Mouse (Mus musculus) urinary bladder, adult 2 months (tissue): ENCODE measurements around the gene Pola2. TPM values are rescaled to one million over a fixed set of nuclear protein-coding genes. Genes with fewer than 3 reads are reported as not detected.

Source experiments
- DNase-seq: peaks from one replicate; pipeline ENCODE4 v3.0.0; 2022; ENCODE audit warnings: low spot score
- polyA plus RNA-seq: library from polyadenylated mRNA; depleted of rRNA; stranded (reverse); fragments of >200 nt; gene quantifications from 2 replicates; pipeline ENCODE4 v1.2.3, GENCODE M21; 2012; rRNA removed

Gene Pola2
- polyA plus RNA-seq, 1 experiment: 41.0 TPM

- peak; percentile 67 for DNase-seq
Measured at GRCm38 (mm10) chr19:5894002-5894678, 69.9 kb downstream of the Pola2 start, which contains the start of gene Tigd3. Gene Tigd3 (minus strand): TSS chr19:5894149.

DNA sequence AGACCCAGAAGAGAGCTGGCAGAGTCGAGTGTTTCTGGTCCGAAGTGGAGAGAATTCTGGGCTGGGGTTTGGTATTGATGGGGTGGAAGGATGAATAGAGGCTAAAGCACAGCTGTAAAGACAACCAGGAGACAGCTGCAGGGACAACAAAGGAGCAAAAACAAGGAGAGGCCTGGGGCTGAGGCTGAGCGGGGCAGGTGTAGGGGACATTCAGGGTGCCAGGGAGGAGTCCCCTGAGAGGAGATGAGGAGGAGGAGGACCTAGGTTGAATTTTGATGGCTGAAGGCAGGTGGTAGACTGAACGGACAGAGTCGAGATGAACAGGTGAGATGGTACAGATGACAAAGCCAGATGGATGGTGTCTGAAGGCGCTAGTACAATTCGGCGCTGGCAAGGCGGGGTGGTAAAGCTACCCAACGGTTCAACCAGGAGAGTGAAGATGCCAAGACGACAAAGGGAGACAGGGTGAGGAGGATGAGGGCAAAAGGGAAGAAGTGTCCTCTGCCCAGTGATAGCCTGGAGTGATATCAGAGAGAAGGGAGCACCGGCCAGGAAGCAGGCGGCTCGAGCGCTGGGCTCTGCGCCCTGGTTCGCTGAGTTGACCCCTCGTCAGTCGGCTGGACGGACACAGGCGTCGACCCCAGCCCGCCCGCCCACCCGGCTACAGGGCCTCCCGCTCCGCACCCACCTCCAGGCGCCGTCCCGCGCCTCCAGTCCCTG lies 70.6 kb downstream of the Pola2 start:
- no peak for DNase-seq

- DNase-seq: no peak
Measured at GRCm38 (mm10) chr19:5892735-5893134, 71.3 kb downstream of the Pola2 start.

GRCm38 (mm10) chr19:5892262-5892661 lies 71.7 kb downstream of the Pola2 start:
- no peak for DNase-seq

DNA sequence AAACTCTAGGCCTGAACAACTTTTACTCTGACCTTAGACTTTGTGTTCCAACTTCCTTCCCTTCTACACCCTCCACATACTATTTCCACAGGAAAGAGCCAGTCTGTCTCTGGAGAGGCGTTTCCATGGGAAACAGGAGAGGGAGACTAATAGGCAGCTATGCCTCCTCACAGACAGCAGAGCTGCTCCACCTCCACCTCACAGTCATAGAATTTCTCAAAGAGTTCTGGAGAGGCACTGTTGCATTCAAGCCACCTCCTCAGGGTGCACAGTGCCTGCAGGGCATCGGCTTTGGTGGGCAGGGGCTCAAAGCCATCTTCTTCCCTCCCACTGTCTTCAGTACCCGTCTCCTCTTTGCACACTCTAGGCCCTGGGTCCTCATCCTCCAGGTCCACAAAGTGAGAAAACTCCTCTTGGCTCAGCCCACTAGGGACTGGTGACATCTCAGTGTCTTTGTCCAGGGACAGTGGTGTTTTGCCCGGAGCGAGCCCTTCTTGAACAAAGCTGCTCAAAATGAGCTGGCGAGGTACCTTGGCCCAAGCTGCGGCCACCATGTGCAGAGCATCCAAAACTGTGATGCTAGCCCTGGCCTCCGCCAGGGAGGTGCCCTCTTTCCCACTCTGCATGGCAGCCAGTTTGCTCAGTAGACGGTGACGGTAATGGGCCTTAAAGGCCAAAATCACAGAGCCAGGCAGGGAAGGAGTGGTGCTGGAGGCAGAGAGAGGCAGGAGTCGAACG lies 72.3 kb downstream of the Pola2 start:
- DNase-seq: no peak

Other genes starting within 250 kb of the Pola2 start
- 97.4 and 116 TPM in 2 replicates for gene Ehbp1l1, start 237.9 kb downstream of the Pola2 start, polyA plus RNA-seq
- 66.3 and 79.4 TPM in 2 replicates for gene Fam89b, start 234.5 kb downstream of the Pola2 start, polyA plus RNA-seq
- 132 and 164 TPM in 2 replicates for gene Ltbp3, start 223.3 kb downstream of the Pola2 start, polyA plus RNA-seq
- gene Scyl1, start 192.8 kb downstream of the Pola2 start, polyA plus RNA-seq: 104 and 123 TPM in 2 replicates
- gene Frmd8, start 88.9 kb downstream of the Pola2 start, polyA plus RNA-seq: 20.7 and 21.6 TPM in 2 replicates
- gene Slc25a45, start 86.4 kb downstream of the Pola2 start, polyA plus RNA-seq: 19.2 and 25.1 TPM in 2 replicates
- gene Tigd3, start 70.1 kb downstream of the Pola2 start, polyA plus RNA-seq: 0.69 and 0.87 TPM in 2 replicates
- 87.5 and 102 TPM in 2 replicates for gene Dpf2, start 51.2 kb downstream of the Pola2 start, polyA plus RNA-seq
- gene Cdc42ep2, start 39.4 kb downstream of the Pola2 start, polyA plus RNA-seq: 22.9 and 26.2 TPM in 2 replicates
- 0.12 and 0.21 TPM in 2 replicates for gene Slc22a20, start 21.9 kb upstream of the Pola2 start, polyA plus RNA-seq
- 116 and 118 TPM in 2 replicates for gene Capn1, start 51.7 kb upstream of the Pola2 start, polyA plus RNA-seq
- 15.5 and 24.1 TPM in 2 replicates for gene Syvn1, start 82.4 kb upstream of the Pola2 start, polyA plus RNA-seq
- gene Mrpl49, start 93.6 kb upstream of the Pola2 start, polyA plus RNA-seq: 32.4 and 33.5 TPM in 2 replicates
- 1,752 and 1,769 TPM in 2 replicates for gene Fau, start 93.6 kb upstream of the Pola2 start, polyA plus RNA-seq
- gene Znhit2, start 97.0 kb upstream of the Pola2 start, polyA plus RNA-seq: 25.8 and 26.8 TPM in 2 replicates
- 24.1 and 33.2 TPM in 2 replicates for gene Tm7sf2, start 104.2 kb upstream of the Pola2 start, polyA plus RNA-seq
- 62.5 and 70.8 TPM in 2 replicates for gene Vps51, start 113.0 kb upstream of the Pola2 start, polyA plus RNA-seq
- 0.21 TPM in 1 of 2 replicates, not detected in the other for gene Tmem262, start 115.8 kb upstream of the Pola2 start, polyA plus RNA-seq
- gene Gm28374, start 118.1 kb upstream of the Pola2 start, polyA plus RNA-seq: 0.31 and 0.55 TPM in 2 replicates
- 68.5 and 81.2 TPM in 2 replicates for gene Zfpl1, start 120.8 kb upstream of the Pola2 start, polyA plus RNA-seq
- gene Cdca5, start 120.8 kb upstream of the Pola2 start, polyA plus RNA-seq: 0.83 and 1.4 TPM in 2 replicates
- 0.14 TPM in 1 of 2 replicates, not detected in the other for gene AC131692.1, start 130.2 kb upstream of the Pola2 start, polyA plus RNA-seq
- 0.06 and 0.13 TPM in 2 replicates for gene Naaladl1, start 141.6 kb upstream of the Pola2 start, polyA plus RNA-seq
- gene Sac3d1, start 154.4 kb upstream of the Pola2 start, polyA plus RNA-seq: 14.0 and 16.8 TPM in 2 replicates
- gene Snx15, start 164.1 kb upstream of the Pola2 start, polyA plus RNA-seq: 27.7 and 32.6 TPM in 2 replicates
- gene Batf2, start 176.8 kb upstream of the Pola2 start, polyA plus RNA-seq: 5.1 and 9.2 TPM in 2 replicates
- 76.9 and 87.5 TPM in 2 replicates for gene Arl2, start 177.3 kb upstream of the Pola2 start, polyA plus RNA-seq
- gene Majin, start 220.2 kb upstream of the Pola2 start, polyA plus RNA-seq: 0.52 and 0.60 TPM in 2 replicates